Mouse (Mus musculus) A20 (cell line): ENCODE measurements around the gene Gps2.

Experiments used
- DNase-seq: peaks from one replicate; pipeline ENCODE4 v3.0.0-alpha.2; 2011; ENCODE audit warnings: low read depth, low spot score

The Gps2 gene

DNA sequence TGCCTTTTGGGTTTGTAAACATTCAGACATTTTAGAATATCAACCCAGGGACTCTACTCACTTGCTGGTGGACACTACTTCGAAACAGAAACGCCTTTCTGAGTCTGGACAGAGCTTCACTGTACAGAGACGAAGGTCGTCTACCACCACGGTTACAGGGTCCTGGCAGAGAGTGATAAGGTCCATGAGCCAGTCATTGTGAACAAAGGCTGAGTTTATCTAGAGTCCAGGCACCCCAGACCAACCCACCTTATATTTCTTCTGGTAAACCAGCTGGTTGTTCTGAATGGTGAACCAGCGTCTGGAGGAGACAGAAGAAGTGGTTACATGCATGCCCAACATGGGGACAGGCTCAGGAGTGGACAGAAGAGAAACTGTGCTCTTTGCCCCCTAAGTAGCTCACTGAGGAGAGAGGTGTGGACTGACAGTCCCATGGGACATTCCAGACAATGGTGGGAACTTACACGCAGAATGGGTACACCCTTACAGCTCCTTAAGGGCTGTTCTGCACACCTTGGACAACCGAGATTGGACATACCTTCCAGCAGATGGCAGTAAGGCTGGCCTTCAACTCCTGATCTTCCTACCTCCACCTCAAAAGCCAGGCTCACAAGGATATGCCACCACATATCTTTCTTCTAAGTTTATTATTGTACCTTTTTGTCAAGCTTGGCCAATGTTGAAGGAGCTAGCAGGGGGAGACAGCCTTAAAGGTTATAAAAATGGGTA, 26.6 kb upstream of the Gps2 start:
- peak; percentile 27 for DNase-seq

GRCm38 (mm10) chr11:69891482-69891881, 22.2 kb upstream of the Gps2 start:
- no peak for DNase-seq

- peak; percentile 73 for DNase-seq
These were observed 19.0 kb upstream of the Gps2 start for GRCm38 (mm10) chr11:69894671-69895070.

- peak; percentile 77 for DNase-seq
These were observed 18.4 kb upstream of the Gps2 start, which contains the start of gene Acap1 for GRCm38 (mm10) chr11:69895291-69895690. Gene Acap1 (minus strand): TSS chr11:69895539.

GRCm38 (mm10) chr11:69899870-69900269, 13.8 kb upstream of the Gps2 start:
- DNase-seq, result no peak

DNA sequence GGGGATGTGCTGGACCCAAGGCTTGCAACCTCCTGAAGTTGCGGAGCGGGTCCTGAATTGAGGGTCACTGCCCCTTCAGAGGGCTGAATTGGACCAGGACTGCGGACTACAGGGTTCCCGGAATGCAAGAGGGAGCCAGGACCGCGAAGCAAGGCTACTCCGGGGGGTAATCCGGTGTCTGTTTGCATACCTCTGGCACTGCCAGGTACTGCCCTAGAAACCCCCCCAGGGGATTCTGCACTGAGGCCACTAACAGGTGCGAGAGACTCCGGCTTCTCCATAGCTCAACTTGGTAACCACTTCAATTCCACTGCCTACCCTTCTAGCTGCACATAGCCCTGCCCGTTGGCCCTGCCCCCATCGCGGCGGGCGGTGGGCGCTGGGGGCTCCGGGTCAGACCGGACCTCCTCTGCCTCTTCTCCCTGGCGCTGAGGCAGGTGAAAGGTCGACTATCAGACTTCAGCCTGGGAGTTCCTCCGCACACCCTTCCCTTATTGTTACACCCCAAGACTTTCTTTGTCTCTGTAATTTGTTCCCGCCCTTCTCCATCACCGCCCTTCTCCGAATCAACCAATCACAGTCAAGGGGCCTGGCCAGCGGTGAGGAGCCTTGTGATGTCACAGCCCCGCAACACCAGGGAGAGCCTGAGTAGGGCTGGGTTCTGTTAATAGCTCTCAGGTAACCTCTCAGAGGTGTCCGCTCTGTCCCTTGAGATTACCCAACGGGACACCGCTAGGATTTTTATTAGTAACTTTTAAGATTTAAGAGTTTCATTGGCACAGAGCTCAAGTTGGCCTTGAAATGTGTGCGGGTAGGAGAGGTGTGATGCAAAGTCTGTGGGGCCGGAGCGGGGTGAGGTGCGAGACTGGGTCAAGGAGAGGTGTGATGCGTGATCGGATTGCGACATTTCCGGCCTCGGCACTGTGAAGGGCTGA, 12.9 kb upstream of the Gps2 start, which contains the start of the genes 2810408A11Rik and Neurl4:
TSS of gene 2810408A11Rik (minus strand) at position 517 of the 935 bp plus-strand sequence.
TSS of gene Neurl4 (plus strand) at position 602 of the 935 bp plus-strand sequence.
- peak; percentile 97 for DNase-seq

GRCm38 (mm10) chr11:69901406-69901846, 12.3 kb upstream of the Gps2 start:
- peak; percentile 98 for DNase-seq

GRCm38 (mm10) chr11:69901993-69902392, 11.7 kb upstream of the Gps2 start:
- DNase-seq, result peak; percentile 51

DNA sequence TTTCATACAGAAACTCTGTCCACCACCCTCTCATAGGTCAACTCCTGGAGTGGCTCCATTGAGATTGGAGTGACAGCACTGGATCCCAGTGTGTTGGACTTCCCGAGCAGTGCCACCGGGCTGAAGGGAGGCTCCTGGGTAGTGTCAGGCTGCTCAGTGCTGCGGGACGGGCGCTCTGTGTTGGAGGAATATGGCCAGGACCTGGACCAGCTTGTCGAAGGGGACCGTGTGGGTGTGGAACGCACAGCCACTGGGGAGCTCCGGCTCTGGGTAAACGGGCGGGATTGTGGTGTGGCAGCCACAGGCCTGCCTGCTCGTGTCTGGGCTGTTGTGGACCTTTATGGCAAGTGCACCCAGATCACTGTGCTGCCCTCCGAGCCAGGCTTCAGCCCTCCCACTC, 10.7 kb upstream of the Gps2 start:
- DNase-seq, result no peak

GRCm38 (mm10) chr11:69904311-69904710, 9.4 kb upstream of the Gps2 start:
- no peak for DNase-seq

- no peak for DNase-seq
These were observed 5.0 kb upstream of the Gps2 start for GRCm38 (mm10) chr11:69908645-69909044.

GRCm38 (mm10) chr11:69909174-69909573, 4.5 kb upstream of the Gps2 start:
- DNase-seq, result no peak

- DNase-seq, result no peak
These were observed 3.5 kb upstream of the Gps2 start for GRCm38 (mm10) chr11:69910177-69910576.

GRCm38 (mm10) chr11:69910781-69911560, 2.7 kb upstream of the Gps2 start:
- no peak for DNase-seq

DNA sequence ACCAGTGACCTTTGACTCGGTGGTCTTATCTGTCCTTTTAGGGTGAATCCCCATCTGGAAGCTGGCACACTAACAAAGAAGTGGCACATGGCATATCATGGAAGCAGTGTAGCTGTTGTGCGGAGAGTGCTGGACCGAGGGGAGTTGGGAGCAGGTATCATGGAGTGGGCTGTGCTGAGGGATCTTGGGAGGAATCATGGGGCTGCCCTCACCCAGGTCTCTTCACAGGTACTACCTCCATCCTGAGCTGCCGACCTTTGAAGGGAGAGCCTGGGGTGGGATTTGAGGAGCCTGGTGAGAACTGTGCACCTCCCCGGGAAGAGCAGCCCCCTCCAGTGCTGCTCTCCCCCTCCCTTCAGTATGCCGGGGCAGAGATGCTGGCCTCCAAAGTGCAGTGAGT, 2.0 kb upstream of the Gps2 start:
- DNase-seq, result no peak

- DNase-seq, result no peak
These were observed 765 bp upstream of the Gps2 start for GRCm38 (mm10) chr11:69912716-69913530.

DNA sequence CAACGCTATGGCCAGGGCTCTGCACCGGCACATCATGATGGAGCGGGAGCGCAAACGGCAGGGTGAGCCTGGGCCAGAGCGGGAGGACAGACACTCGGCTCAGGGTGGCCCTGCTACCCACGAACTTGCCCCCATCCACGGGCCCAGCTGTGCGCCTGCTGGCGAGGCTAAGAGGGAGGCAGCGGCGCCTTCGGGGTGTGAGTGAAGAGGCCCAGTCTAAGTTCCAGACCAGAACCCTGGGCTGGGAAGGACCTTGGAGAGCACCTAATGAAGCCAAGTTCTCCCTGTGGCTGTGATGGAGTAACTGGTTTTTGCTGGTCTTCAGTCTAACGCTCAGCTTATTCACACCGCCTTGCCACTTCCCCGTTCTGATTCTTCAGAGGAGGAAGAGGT, 680 bp downstream of the Gps2 start:
- no peak for DNase-seq

GRCm38 (mm10) chr11:69914917-69915430, 1.3 kb downstream of the Gps2 start:
- peak; percentile 50 for DNase-seq

GRCm38 (mm10) chr11:69915667-69916627, 2.3 kb downstream of the Gps2 start:
- DNase-seq, result peak; percentile 50
